Mouse (Mus musculus): ENCODE data around the gene 4930544D05Rik.

4930544D05Rik gene

DNA sequence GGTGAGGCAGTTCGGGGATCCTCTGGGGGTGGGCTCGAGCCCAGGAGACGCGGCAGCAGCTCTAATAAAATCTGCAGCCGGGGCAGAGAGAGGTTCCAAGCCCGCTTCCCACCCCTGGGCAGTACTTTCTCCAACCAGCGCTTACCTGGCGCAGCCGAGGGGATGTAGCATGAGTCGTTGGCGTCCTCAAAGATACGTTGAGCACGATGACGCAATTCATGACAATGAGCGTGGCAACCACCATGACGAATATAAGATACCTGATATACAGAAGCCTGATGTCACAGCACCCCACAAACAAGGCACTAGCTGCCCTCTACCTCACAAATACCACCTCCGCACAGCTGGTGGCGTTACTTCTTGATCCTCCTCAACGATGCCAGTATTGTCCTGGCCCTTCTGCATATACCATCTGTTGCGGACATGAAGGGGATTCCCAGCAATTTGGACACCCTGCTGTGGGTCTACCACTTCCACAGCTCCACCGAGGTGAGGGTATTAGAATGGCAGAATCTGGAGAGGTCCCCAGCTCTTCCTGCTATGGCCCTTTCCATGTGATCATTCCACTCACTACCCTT, at the start of gene 4930544D05Rik:
Gene 4930544D05Rik (plus strand): TSS at position 333 of the 578 bp plus-strand sequence.
- no peak for TF ChIP-seq GATA4 (IDR thresholded peaks at IDR 0.05; ENCODE audit: insufficient replicate concordance, low read length)

DNA sequence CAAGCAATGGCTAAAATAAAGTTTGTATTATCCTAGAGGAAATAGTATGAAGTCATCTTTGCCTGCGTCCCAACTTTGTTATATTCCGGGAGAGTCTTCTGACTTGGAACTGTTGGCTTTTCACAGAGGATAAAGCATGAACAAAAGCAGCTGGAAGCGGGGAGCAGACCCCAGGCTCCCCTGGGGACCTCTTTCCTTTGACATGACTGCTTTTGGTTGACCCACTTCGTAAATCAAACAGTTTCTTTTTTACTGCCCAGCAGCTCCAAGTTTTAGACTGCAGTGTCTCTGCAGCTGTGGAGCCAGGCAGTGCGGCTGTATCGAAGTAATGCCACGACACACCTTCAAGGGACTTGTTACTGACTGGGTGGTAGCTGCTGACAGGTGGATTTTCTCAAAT, 49.1 kb upstream of the 4930544D05Rik start:
- no peak for TF ChIP-seq GATA4 (IDR thresholded peaks at IDR 0.05; ENCODE audit: insufficient replicate concordance, low read length)

DNA sequence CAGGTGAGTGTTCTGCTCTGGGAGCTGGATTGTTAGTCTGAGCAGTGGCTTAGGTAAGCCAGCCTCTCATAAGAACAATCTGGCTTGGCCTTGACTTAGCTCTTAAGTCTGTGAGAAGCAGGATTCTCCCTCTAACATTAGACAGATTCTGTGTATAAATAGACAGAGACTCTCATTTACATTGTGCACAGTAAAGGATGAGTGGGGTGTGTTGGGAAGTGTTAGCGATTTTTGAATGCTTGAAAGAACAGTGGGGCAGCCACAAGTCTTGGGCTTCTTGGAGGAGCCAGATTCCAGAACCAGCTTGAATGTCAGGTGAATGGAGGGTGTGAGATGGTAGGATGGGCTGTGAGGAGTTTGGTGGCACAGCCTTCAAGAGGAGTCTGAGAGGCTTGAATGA, 44.0 kb upstream of the 4930544D05Rik start:
- no peak for TF ChIP-seq GATA4 (IDR thresholded peaks at IDR 0.05; ENCODE audit: insufficient replicate concordance, low read length)

DNA sequence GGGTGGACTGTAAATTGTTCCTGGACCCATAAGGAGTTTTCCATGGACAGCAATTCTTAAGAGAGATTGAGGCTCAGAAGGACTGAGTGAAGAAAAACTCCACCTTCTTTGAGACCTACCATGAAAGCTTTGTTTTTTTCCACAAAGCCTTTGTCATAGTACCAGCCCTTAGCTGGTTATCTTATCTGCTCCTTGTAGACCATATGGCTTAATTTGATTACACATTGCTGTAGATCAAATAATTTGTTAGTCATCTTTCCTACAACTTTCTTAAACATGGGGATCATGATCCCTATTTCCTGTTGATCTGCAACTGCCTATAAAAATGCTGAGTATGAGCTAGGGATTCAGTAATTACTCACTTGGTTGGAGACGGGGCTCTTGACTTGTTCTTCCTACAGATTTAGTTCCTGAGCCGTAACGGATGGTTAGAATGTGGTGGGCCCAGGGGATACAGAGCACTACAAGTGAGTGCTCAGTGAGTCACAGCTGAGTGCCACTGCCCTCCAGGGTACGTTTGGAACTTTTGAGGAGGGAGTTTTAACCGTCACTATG, 43.2 kb upstream of the 4930544D05Rik start:
- TF ChIP-seq GATA4 (IDR thresholded peaks at IDR 0.05; ENCODE audit: insufficient replicate concordance, low read length): peak; percentile 25; the same call in 1 of the 2 replicates

DNA sequence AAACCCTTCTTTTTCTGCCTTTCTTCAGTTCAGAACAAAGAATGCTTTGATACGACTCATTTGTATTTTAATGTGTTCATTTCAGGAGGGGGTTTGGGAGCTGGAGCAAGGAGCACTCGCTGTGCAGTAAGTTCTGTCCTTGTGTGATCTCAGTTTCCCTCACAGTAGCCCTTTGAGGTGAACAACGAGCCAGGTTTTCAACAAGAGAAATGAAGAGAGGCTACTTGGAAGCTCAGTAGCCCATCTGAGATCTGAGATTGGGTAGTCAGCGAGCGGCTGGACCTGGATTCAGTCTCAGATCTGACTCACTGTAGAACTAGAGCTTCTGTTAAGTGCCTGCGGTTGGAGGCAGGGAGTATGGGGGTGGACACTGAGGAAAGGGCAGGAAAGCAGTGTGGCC, 41.8 kb upstream of the 4930544D05Rik start:
- no peak for TF ChIP-seq GATA4 (IDR thresholded peaks at IDR 0.05; ENCODE audit: insufficient replicate concordance, low read length)

DNA sequence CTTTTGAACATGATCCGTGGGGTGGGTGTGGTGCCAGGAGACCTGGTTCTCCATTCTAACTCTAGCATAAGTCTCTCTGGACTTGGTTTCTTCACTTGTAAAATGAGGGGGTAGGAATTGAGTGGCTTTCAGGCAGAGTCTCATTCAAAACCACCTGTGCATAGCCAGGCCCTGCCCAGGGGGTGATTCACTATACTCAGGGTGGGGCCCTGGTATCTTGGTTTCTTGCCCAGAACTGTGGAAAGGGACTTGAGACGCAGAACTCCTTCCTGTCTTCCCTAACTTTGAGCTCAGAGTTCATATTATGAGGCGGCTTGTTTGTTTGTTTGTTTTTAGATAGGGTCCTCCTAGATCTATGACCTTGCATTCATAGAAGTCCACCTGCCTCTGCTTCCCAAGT, 38.4 kb upstream of the 4930544D05Rik start:
- TF ChIP-seq GATA4 (IDR thresholded peaks at IDR 0.05; ENCODE audit: insufficient replicate concordance, low read length): no peak

DNA sequence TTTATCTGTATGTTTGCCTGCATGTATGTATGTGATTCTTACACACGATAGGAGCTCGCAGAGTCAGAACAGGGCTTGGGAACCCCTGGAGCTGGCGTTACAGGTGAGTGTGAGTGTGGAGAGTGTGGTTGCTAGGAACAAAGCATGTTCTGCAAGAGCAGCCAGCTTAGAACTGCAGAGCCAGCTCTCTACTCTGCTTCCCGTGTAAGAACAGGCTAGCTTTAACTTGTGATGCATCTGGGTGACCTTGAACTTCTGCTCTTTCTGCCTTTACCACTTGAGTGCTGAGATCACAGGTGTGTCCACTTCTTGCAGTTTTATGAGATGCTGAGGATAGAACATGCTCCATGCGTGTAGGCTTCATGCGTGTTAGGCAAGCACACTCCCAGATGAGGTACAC, 36.7 kb upstream of the 4930544D05Rik start:
- no peak for TF ChIP-seq GATA4 (IDR thresholded peaks at IDR 0.05; ENCODE audit: insufficient replicate concordance, low read length)

DNA sequence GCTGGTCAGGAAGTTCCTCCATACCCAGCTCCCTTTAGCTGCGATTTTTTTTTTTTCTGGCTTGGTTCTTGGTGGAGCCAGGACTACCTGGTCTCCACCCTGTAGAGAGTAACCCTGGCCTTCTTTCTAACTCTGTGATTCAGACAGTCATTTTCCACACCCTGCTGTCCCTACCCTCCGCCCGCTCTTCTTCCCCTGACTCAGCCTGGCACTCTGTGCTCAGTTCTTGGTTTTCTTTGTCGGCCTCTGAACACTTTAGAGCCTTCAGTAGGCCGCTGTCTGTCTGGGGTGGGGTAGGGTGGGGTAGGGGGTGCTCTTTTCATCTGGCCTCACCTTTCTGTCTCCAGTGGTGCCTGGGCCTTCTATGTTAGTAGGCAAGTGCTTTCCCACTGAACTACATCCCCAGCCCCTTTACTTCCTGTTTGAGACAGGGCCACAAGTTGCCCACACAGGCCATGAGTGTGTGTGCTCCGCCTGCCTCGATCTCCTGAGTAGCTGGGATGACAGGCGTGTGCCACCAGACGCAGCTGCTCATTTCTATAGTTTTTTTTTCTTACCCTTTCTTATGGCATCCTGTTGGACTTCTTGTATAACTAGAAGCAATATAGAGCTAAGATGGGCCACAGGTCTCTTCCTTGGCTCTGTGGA, 35.8 kb upstream of the 4930544D05Rik start:
- no peak for TF ChIP-seq GATA4 (IDR thresholded peaks at IDR 0.05; ENCODE audit: insufficient replicate concordance, low read length)

DNA sequence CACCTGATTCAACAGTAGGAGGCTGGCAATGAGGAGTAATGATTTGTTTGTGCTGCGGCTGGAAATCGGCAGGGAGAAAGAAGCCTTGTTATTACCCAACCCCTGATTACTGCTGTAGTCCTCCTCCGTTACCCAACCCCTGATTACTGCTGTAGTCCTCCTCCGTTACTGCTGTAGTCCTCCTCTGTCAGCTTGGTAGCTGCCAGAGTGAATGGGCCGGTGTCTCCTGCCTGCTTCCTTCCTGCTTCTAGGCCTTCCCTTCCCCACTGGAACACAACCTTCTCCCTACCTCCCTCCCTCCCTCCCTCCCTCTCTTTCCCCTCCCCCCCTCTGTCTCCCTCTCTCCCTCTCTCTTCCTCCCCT, 35.3 kb upstream of the 4930544D05Rik start:
- TF ChIP-seq GATA4 (IDR thresholded peaks at IDR 0.05; ENCODE audit: insufficient replicate concordance, low read length): no peak

DNA sequence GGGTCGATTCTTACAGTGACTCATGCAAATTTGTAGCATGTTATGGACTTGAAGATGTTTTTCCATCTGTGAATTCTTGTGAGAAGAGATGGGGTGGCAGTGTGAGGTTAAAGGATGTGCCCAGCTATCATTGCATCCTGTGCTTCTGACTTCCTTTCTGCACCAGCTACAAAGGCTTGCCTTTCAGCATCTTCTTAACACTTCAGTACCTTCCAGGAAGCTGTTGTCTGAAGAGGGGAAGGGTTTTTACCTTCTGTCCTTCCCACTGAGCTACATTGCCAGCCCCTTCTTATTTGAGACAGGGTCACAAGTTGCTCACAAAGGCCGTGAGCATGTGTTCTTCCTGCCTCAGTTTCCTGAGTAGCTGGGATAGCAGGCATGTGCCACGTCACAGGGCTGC, 34.7 kb upstream of the 4930544D05Rik start:
- TF ChIP-seq GATA4 (IDR thresholded peaks at IDR 0.05; ENCODE audit: insufficient replicate concordance, low read length): no peak

DNA sequence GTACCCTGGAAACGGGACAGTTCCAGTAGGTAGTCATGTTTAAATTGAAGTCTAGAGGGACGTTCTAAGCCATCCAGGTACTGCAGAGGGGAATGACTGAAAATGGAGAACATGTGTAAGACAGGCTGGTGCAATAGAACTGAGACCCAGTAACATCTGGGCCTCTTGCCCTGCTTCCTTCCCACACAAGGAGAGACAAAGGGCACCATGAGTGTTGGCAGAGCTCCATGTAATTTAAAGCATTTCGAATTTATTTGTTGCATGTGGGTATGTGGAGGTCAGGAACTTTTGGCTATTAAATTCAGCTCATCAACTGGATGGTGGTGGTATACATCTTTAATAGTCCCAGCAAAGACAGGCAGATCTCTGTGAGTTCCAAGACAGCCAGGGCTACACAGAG, 33.5 kb upstream of the 4930544D05Rik start:
- no peak for TF ChIP-seq GATA4 (IDR thresholded peaks at IDR 0.05; ENCODE audit: insufficient replicate concordance, low read length)

DNA sequence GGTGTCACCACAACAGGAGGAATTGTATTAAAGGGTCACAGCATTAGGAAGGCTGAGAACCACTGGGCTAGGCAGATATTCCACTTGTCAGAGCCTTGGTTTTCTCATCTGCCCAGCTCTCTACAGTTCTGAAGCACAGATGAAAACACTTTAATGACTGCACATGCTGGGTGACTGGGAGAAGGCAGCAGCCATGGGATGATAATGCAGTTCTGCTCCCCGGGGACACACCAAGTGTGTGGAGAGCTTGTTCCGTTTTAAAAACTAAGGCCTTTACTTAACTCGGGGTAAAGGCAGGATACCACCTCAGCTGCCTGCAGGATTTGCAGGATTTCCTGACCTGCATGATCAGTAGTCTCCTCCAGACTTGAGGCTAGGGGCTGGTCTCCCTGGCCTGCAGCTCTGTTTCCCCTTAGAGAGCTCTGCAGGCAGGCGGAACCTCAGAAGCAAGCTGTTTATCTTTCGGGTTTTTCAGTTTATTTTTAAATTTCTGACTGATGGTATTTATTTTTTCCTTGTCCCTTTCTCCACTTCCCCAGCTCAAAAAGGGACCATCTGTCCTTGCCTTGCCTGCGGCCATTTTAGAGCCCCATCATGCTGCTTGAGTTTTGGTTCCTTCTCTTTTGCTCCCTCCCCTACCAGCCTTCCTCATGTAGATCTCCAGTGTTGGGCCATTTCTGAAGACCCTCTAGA, 32.5 kb upstream of the 4930544D05Rik start:
- no peak for TF ChIP-seq GATA4 (IDR thresholded peaks at IDR 0.05; ENCODE audit: insufficient replicate concordance, low read length)

DNA sequence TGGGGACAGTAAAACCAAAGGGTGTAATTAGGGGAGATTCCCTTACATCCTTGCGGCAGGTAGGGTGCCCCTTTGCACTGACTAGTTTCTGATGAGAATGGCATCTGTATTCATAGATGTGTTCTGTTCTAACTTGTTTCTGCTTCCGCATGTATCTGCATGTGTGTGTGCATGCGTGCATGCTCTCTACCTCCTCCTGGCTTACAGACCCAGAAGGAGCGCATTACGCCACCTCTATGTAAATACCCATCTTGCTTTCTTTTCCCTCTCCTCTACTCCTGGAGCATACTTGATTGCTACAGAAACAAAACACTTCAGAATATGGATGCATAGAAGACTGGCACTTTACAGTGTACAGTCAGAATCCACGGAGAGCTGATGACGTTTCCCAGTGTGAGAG, 31.9 kb upstream of the 4930544D05Rik start:
- TF ChIP-seq GATA4 (IDR thresholded peaks at IDR 0.05; ENCODE audit: insufficient replicate concordance, low read length): no peak

DNA sequence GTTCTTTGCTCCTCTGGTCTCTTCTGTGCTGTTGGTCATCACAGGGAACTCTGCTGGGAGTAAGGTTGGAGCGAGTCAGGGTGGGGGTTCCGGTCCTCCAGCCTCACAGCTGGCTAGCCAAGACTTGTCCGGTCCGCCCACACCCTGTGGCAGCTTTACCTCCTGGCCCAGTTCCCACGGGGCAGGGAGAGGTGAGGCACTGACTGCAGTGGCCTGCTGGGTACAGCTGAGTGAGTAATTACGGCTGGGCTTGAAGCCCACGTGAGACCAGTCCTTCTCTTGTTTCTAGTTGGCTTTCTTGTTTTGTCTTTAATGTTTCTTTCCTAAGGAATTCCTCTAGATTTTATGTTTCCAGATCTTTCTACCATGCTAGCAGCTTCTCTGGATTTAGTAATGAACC, 30.2 kb upstream of the 4930544D05Rik start:
- no peak for TF ChIP-seq GATA4 (IDR thresholded peaks at IDR 0.05; ENCODE audit: insufficient replicate concordance, low read length)

DNA sequence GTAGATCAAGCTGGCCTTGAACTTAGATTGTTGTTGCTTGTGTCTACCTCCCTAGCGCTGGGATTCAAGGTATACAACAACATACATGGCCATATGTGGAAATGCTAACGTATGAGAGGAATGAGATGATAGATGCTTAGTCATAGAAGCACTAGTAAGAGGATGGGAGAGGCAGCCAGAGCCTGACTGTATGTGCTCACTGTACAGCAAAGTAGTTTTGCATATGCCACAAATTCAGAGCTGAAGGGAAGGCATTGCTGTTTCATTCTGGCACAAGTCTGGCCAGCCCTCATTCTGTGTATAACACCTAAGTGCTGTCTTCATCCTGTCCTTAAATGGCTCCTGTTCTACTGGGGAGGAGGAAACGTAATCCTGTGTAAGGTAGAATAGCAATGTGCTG, 29.4 kb upstream of the 4930544D05Rik start:
- TF ChIP-seq GATA4 (IDR thresholded peaks at IDR 0.05; ENCODE audit: insufficient replicate concordance, low read length): no peak

DNA sequence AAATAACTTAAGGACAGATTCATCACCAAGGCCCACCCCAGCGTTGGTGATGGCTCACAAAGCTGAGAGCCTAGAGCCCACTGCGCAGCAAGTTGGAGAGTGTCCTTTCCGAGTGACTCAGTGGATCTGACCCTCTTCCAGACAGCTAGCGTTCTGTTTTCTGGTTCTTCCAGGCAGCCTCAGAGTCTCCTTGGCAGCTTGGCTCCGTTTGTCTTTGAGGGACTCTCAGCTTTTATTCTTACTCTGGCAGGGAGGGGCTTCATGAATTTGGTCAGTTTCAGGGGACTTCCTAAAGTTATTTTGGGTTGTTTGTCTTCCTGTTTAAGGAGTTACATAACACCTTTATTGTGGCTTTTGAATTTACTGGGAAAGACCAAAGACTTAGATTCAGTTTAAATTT, 28.7 kb upstream of the 4930544D05Rik start:
- no peak for TF ChIP-seq GATA4 (IDR thresholded peaks at IDR 0.05; ENCODE audit: insufficient replicate concordance, low read length)
